Mouse (Mus musculus) brain, adult 2 months (tissue): ENCODE data around the gene Uts2r.
A peak's percentile ranks its signal among the peaks of the same experiment; 100 is the strongest.

Source experiments
- DNase-seq: peaks from one replicate; pipeline ENCODE4 v3.0.0; 2011; ENCODE audit warnings: low read depth, low spot score

Gene Uts2r

DNA sequence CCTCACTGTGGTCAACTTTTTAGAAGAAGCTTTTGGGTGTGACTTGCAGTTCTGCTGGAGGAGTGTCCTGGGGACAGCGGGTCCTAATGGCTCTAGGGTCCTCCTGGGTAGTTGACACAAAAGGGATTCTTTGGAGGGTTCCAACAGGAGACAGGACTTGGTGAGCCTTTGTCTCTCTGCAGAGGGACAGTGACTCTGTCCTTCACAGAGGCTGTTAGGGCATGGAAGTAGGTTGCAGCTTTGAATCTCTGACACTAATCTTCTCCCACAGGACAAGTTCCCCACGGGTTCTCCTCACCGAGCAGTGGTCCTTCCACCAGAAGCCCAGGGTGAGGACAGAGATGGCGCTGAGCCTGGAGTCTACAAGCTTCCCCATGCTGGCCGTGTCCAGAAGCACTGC lies at the start of gene Uts2r:
TSS of gene Uts2r (plus strand) at position 301 of the 400 bp plus-strand sequence.
- no peak for DNase-seq

DNA sequence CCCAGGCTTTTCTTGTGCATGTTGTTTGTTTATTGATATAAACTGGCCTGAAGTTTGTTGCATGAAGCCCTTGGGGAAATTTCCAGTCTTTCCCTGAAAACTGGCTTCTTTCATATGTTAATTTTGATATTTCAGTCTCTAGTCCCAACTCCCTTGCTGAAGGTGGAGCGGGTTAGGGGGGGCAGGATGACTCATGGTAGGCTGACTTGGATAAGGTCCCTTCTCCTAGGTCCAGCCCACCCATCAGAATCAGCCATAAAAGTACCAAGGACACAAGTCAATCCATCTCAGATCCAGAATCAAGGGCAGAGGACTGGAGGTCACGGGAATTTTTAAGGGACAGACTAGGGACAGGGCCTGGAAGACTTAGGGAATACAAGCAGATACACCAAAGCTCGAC lies 49.0 kb upstream of the Uts2r start:
- DNase-seq: peak; percentile 24

DNA sequence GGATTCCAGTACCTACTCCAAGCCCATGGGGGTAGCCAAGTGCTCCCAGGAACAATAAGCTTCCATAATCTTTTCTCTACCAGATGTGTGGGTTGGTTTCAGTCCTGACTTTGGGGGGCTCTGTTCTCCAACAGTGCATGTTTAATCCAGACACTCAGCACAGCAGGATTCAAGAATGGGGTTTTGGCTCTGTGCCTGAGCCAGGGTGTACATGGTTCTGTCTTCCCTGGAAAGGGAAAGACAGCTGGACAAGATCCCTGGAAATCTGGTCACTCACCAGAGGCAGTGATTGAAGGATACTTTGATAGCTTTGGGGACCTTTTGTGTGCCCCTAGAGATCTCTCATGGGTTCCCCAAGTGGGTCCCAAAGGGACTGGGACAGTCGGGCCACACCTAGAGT lies 48.5 kb upstream of the Uts2r start:
- no peak for DNase-seq

DNA sequence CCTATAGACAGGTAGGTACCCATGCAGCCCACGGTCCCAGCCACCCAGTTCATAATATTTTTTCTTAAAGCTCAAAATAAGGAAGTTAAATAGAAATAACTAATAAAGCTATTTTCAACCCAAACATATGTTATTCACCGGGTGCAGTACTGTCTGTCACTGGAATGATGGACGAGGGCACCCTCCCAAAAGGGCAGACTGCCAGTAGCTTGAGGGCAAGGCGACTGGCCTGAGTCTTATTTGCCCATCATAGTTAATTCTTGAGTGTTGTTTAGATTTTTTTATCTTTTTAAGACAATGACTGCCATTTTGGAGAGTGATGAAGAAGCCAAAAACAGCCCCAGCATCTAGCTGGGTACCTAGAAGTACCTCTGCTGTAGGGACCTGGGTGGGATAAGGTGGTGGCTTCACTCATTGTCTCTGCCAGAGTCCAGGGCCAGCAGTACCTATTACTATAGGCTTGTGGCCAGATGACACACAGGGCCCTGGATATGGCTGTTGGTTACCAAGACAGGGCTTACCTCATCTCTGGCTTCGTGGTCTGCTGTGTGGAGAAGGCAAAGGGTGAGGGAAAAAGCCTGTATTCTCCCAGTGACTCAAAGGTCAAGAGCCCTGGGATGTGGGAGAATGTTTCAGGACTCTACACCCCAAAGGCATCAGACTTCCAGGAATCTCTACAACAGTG lies 47.8 kb upstream of the Uts2r start:
- DNase-seq: peak; percentile 77

DNA sequence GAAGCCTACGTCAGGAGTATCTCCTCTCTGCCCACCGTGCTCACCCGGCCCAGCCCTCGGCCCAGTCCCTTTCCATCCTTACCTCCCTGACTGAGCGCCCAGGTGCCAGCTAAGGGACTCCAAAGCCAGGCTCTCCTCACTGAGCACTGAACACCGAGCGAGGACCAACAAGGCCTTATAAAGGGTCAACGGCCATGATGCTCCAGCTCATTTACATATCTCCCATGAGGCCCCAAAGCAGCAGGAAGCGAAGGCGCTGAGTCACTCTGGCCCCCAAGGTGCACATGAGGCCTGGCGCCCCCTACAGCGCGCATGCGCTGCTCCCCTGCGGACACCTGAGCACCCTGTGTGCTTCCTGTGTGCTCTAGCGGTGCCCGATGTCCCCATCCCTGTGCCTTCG lies 42.0 kb upstream of the Uts2r start:
- DNase-seq: no peak

DNA sequence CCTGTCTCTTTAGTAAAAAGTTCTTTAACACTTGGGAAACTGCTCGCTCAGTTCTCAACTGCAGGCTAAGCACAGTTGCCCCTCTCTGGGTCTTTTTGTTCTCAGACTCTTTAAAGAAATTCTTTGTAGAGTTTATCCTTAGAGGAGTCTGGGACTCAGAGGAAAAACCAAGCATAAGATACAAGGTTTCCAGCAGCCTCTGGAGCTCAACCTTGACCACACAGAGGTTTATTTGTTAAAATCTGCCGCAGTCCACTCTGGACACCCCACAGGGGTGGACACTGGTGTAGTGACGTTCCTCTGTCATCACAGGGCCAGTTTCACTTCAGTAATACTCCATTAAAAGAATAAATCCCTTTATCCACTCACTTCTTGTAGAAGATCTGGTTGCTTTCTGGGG lies 41.5 kb upstream of the Uts2r start, which contains the start of gene Tex19.2:
TSS of gene Tex19.2 (minus strand) at position 101 of the 400 bp plus-strand sequence.
- no peak for DNase-seq

DNA sequence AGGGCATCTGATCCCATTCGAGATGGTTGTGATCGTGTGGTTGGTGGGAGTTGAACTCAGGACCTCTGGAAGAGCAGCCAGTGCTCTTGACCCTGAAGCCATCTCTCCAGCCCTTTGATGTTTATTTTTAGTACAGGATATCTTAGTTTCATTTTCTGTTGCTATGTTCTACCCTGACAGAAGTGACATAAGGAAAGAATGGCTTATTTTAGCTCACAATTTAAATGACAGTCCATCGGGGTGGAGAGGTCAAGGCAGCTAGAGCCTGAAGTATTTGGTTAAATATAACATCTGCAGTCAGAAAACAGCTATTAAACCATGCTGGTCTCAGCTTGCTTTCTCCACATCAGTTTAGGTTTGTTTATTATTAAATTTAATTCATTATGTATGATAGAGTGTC lies 38.9 kb upstream of the Uts2r start:
- no peak for DNase-seq

DNA sequence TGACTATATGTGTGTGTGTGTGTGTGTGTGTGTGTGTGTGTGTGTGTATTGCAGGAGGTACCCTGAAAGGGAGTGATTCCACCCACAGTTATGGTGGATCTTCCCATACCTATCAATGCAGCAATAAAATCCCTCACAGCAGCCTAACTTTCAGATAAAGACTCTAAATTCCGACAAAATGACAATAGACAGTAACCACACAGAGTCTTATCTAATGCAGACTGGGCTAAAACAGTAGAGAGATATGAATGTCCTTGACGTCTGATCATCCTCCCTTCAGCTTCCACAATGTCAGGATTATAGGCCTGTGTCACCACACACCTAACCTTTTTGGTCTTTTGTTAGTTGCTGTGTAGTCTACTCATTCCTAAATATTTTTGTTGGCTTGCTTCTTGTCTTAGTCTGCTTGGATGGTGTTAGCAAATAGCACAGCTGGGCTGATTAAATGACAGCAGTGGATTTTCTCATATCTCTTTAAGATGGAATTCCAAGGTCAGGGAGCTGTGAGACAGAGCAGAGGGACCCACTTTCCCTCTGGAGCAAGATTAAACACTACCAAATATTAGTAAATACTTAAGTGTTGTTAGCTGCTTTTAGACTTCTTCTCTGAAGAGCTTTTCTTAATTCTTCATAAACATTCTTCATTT lies 37.9 kb upstream of the Uts2r start:
- no peak for DNase-seq

DNA sequence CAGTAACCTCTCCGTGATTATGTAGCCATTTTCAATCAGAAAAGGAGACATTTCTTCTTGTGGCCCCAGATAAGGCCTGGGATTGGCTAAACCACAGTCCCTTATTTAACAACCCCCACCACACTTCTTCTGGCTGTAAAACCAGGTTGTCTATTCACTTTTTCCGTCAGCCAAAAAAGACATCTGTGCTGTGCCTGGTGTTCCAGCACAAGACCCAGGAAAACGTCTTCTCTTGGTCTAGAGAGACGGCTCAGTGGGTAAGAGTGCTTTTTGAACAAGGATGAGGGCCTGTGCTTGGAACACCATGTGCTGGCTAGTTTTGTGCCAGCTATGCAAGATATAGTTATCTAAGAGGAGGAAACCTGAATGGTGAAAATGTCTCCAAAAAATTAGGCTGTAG lies 36.6 kb upstream of the Uts2r start:
- DNase-seq: peak; percentile 56

DNA sequence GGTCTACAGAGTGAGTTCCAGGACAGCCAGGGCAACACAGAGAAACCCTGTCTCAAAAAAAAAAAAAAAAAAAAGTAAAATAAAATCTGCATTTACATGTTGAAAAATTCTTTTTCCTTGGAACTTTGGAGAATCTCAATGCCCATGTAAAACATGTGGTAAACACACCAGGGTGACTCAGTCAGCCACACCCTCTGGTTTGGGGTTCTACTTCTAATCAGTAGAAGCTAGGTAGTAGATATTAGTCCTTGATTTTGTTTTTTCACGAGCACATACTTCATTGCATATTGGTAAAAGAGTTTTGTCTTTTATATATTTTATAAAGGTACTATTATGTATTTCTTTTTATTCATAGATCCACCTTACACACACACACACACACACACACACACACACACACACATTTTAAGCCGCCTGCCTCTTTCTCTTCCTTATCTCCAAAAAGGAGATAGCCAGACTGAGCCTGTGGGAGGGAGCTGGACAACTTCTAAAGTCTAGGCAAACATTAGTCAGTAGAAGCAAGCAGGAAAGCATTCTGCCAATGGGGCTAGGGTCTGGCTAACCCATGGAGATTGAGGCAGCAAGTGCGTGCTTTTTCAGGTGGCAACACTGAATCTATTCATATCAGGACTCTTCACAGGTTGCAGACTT lies 34.4 kb upstream of the Uts2r start:
- DNase-seq: no peak

DNA sequence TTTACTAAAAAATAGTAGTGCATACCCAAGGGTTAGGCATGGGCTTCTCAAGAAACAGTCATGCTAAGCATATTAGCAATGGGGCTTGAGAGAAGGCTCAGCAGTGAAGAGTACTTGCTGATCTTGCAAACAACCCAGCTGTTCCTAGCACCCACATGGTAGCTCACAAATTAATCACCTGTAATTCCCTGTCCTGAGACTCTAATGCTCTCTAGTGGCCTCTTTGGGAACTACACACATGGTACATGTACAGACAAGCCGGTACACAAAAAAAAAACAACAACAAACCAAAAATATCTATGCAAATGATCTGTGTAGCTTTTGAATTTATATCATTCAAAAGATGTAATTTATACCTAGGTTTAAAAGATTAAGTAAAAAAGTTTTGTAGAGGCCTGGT lies 33.7 kb upstream of the Uts2r start:
- DNase-seq: no peak

DNA sequence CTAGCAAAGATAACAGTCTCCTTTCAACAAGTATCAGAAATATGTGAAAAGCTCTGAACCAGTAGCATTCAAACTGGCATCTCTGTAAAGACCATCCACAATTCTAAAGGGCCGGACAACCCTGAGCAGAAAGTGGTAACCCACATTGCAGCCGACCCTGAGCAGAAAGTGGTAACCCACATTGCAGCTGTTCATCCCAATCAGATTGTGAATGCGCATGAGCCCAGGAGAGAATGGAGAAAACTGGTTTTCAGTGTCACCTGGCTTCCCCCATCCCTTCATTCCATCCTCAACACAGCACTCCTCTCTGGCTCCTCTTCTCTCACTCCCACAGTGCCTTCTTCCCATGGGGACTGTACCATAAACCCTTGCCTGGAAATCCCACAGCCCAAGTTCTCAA lies 32.6 kb upstream of the Uts2r start:
- DNase-seq: no peak

DNA sequence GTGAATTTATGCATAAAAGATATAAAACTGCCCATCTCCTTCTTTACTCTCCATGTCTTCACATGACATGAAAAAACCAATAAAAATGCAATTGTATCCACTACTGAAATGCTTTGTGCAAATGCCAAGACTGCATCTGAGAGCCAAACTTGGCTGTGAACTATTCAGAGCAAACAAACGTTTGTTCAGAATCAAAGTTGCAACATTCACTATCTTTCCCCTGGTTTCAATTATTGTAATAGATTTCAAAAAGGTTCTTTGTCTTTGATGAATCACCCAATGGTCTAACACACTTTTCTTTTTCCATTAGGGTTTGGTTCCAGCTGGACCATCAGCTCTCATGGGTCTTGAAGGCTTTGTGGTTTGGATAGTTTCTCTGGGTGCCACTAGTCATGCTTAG lies 30.5 kb upstream of the Uts2r start:
- peak; percentile 38 for DNase-seq

DNA sequence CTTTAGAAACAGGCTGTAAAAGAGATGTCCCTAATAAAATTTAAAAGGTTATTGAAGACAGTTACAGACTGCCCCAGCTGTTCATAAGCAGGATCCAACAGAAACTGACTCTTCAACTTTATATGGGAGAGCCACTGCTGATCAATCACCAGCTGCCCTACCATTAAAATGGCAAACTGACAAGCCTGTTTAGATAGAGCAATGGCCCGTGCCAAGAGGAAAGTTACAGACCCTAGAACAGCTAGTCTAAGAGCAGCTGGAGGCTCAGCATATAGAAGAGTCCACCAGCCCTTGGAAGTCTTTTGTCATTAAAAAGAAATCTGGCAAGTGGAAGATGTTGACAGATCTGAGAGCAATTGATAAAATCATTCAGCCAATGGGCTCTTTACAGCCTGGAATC lies 25.5 kb upstream of the Uts2r start:
- no peak for DNase-seq

DNA sequence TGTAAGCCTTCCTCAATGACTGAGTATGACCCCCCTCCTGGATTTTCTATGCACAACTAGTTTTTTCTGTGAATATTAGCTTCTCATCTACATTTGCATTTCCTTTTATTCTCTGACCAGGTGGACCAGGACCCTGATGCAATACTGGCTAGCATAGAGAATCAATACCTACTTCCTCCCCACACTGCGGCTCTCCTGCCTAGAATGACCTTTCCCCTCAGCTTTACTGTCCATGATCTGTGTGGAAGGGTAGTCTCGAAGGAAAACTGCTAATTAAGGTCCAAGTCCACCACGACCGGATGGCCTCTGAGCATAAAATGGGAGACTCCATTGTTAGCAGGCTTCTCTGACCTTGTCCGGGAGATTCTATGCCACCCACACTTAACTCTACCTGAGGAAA lies 22.4 kb upstream of the Uts2r start:
- no peak for DNase-seq

DNA sequence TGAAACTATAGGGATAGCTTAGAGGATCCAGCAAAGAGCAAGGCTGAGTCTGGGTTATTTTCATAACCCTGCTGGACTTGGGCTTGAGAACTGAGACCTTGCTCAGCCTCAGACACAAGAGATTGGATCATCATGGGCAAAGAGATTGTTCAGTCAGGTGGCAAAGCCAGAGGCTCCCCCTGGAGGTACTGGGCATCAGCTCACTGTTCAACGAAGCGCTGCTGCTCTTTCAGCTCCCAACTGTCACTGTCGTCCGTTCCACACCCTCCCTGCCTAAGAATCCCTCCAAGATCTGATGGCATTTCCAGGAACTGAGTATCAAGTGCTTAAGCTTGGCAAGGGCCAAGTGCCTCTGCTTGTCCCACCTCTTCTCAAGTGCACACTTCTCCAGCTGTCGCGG lies 21.3 kb upstream of the Uts2r start:
- no peak for DNase-seq

DNA sequence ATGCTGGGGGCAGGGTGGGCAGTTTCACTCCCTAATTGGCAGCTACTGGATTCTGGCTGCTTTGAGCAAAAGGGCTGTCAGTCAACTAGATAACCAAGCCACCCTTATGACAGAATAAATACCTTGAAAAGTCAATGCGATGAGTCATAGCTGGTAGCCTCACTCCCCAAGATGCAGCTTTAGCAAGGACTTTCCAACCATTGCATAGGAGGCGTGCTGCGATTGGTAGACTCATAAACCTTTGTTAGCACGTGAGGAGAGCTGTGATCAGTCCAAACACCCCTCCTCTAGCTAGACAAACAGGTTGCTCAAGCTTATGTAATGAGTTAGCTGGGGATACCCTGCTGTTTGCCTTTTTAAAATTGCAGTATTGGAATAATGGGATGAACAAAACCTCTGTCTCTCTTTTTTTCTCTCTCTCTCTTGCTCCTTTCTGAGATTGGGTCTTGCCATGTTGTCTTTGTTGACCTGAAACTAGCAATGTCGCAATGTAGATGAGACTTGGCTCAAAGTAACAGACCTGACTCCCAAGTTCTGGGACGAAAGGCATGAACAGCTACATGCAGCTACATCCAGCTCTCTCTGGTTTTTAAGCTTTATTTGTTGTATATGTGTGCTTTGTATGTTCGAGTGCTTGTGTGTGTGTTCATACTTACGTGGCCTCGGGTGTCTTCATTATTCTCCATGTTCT lies 16.6 kb upstream of the Uts2r start:
- peak; percentile 28 for DNase-seq

DNA sequence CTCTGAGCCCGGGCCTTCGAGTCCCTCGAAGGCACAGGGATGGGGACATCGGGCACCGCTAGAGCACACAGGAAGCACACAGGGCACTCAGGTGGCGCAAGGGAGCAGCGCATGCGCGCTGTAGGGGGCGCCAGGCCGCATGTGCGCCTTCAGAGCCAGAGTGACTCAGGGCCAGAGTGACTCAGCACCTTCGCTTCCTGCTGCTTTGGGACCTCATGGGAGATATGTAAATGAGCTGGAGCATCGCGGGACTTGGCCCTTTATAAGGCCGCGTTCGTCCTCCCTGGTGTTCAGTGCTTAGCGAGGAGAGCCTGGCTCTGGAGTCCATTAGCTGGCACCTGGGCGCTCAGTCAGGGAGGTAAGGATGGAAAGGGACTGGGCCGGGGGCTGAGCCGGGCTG lies 14.2 kb upstream of the Uts2r start, which contains the start of gene Tex19.1:
TSS of gene Tex19.1 (plus strand) at position 279 of the 400 bp plus-strand sequence.
- DNase-seq: no peak

DNA sequence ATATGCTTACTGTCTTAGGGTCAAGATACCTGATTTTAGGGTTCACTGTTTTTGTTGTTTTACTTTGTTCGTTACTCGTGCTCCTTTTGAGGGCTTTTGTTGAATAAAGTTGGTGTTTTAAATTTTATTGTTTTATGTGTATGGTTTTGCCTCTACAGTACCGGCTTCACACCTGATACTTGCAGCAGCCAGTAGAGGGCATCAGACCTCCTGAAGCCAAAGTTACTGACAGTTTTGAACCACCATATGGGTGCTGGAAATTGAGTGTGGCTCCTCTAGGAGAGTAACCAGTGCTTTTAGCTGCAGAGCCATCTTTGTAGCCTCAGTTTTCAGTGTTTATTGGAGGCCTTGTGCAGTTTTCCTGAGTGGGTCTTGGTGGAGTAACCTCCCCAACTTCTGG lies 11.9 kb upstream of the Uts2r start:
- DNase-seq: no peak

DNA sequence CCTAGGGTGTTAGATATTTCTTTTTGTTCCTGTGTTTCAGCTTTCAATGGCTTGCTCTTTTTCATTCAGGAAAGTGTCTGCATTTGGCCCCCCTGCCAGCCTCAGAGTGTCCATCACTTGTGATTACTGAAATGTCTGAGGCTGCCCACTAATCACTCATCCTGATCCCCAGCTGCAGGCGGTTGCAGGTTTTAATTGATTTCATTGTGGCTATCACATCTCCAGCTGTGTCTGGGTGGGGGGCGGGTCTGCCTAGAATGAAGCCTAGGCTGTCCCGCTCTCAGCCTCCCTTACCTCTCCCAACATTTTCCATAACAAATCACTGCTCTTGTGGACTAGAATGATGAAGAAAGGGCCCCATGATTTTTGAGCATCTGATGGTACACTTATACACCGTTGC lies 5.9 kb upstream of the Uts2r start:
- DNase-seq: no peak

DNA sequence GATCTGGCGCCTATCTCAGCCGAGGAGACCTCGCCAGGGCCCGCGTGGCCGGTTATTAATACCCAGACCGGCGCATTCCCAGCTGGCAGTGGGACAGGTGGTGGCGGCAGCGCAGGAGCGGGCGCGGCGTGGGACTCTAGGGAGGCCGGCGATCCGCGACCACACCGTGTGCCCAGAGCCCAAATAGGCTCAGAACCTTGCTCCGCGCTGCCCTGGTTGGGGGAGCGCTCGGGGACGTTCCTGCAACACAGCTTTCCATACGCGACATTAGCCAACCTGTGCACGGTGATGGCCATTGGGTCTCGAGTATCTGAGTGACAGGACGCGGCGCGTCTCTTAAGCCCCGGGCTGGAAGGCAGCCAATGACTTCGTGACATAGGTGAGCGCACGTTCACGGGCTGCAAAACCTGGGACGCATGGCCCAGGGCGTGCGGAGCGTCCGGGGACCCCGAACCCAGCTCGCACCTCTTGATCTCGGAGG lies 3.6 kb upstream of the Uts2r start:
- DNase-seq: peak; percentile 38

DNA sequence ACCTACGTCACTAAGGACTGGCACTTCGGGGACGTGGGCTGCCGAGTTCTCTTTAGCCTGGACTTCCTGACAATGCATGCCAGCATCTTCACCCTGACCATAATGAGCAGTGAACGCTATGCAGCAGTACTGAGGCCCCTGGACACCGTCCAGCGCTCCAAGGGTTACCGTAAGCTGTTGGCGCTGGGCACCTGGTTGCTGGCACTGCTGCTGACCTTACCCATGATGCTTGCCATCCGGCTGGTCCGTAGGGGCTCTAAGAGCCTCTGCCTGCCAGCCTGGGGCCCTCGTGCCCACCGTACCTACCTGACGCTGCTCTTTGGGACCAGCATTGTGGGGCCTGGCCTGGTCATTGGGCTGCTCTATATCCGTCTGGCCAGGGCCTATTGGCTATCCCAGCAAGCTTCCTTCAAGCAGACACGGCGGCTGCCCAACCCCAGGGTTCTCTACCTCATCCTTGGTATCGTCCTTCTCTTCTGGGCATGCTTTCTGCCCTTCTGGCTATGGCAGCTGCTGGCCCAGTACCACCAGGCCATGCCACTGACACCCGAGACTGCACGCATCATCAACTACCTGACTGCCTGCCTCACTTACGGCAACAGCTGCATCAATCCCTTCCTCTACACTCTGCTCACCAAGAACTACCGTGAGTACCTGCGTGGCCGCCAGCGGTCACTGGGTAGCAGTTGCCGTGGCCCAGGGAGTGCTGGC lies 720 bp downstream of the Uts2r start:
- no peak for DNase-seq
